Mouse (Mus musculus): ENCODE data around the gene H3f3a.

H3f3a gene

DNA sequence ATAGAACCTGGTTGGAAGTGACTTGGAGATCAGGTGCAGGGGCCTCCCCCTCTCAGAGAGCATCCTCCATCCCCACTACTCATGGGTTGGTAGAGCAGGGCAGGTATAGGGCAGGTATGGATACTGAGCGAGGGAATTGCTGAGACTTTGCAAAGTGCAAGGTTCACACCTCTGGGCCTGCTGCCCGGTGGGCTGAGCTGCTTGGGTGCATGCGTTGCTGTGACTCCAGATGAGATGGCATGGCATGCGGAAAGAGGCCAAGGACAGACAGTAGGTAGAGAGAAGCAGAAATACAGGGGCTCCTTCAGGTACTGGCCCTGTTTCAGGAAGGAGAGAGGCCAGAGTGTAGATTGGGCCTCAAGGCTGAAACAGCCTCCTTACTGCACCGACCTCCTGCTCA, 32.5 kb downstream of the H3f3a start:
- peak; percentile 77 for DNase-seq

DNA sequence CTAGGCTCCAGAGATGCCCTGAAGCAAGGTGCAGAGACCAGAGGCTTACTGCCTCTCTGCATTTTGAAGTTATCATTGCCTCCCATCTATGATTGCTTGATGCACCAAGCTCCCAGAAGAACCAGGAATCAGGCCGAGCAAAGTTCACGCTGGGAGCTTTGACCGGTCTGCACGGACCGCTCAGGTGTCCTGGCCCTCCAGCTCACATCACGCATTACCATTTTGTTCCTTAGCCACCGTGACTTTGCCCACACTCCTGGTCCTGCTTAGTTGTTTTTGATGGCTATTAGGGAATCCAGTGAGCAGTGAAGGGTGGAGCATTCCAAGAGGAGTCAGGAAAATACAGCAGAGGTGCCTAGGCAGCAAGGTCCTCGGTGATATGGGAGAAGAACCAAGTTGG, 33.5 kb downstream of the H3f3a start:
- DNase-seq = peak; percentile 53

DNA sequence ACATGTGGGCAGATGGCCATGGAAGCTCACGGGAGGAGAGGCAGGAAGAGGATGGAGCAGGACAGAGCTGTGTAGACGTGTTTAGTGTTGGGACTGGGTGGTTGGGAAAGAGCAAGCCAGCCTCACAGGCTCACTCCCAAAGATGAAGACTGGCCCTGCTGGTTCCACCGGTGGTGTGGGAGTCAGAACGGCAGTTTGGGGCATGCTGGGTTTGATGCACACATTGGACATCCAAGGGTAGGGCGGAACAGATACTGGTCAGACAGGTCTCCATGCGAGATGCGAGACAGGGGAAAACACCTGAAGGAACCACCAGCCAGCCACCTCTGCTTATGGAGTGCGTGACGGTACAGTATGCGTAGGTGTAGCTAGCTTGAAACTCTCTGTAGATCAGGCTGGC, 34.8 kb downstream of the H3f3a start:
- no peak for DNase-seq

DNA sequence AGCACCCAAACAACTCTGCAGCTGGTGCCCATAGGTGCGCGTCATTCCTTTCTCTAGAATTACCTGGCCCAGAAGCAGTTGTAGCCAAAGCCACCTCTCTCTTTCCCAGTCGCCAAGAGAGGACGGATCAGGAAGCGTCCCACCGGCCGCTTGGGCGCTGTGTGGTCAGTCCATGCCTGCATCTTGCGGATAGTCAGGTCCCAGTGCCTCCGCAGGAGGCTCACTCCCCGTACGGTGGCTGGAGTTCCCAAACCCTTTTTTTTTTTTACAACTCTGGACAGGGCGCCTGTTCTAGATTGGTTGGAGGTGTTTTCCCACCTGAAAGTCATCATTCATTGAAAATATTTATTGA, 35.4 kb downstream of the H3f3a start:
- no peak for DNase-seq

DNA sequence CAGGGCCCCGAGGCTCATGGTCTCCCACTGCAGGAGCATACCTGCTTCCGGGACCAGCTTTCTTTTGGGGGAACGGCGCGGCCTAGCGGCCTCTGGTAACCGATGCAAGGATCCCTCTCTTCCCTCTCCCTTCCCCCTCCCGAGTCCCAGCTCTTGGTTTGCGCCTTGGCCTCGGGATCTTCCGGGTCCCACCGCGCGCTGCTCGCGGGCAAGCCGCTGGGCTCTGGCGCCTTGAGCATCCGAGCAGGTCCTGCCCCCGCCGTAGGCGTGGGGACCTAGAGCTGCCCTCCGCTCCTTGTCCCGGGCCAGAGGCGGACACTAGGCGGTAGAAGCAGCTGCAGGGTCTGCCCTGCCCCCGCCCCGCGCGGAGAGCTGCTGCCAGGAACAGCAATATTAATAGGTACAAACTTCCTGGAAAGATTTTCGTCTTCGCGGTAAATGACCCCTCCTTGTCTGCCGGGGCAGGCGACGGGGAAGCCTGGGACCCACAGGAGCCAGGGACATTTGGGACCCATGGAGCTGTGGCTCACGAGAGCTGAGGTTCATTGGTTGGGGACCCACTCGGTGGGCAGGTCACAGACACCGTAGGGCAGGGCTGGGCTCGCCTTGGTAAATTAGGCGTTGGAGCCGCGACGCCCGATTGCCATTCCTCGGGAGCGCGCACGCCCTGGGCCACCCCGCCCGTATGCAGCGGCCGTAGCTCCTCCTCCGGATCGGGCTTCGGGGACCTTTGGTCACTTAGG, 35.9 kb downstream of the H3f3a start:
- DNase-seq = peak; percentile 92

DNA sequence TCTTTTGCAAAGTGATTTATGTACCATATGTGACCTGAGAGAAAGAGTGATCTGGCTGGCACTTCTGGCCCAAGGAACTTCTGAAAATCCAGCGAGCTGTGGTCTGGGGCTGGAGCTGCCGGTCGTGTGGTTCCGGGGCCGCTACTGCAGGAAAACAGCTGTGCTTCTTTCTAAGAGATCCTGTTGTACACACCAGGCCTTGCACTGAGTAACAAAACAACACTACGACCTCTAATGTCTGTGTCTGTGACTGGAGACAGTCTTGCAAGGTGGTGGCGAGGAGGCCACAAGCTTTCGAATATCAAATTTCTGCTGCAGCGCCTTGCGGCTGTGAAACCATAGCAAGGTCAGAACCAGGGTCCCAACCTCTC, 36.5 kb downstream of the H3f3a start:
- no peak for DNase-seq

DNA sequence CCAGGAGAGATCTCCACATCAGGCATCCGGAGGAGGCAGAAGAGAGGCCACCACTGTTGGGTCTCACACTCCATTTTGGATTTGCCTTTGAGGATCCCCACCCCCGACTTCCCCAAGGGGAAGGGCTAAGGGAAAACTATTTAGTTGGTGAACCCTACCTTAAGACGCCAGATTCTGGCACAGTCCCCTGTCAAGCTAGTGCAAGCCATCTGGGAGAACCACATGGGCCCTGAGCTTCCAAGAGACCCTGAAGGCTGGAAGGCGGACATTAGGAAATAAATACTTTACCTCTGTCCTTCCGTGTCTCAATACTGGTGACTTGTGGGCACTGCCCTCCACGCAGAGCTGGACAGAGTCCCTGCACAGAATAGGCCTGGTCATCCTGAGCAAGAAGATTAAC, 37.2 kb downstream of the H3f3a start:
- no peak for DNase-seq

DNA sequence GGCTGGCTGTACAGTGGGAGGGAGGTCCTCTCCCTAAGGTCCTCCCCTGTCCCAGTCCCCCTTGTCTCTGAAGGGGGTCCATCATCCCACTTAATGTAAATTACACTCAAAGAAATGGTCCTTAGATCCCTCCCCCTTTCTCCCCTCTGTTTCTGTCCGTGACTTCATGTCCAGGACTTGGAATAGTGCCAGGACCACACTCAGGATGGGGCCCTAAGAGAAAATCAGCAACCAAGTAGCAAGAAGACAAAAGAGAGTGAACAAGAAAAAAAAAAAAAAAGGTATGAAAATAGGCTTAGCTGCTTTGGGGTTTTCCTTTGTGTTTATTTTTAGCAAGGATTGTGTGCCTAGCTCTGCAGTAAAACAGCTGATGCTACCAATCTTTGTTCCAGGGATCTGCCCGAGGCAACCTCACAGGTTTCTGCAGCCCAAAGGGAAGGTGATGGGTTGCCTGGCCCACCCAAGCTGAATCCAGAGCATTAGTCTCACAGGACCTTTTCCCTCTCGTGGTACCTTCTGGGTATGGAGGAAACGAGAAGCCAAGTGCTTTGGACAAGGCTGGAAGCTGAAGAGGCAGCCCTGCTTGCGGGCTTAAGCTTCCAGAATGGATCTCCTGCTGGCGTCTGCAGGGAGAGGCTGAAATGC, 37.8 kb downstream of the H3f3a start:
- DNase-seq = no peak

DNA sequence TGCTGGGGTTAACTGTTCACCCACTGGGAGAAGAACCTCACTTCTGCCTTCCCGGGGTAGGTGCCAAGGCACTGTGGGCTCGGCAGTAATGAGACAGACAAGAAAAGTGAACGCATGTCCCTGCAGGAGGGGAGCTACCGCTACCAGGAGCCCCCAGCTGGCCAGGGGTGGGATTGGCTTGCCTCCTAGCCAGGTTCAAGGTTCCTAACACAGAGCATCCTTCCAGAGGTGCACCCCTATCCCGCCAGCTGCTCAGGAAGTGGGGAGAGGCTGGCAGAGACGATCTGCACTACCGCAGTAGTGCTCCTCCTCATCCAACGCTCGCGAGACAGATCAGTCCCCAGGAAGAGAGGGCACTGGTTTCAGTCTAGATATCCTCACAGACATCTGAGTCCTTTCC, 38.4 kb downstream of the H3f3a start:
- no peak for DNase-seq

DNA sequence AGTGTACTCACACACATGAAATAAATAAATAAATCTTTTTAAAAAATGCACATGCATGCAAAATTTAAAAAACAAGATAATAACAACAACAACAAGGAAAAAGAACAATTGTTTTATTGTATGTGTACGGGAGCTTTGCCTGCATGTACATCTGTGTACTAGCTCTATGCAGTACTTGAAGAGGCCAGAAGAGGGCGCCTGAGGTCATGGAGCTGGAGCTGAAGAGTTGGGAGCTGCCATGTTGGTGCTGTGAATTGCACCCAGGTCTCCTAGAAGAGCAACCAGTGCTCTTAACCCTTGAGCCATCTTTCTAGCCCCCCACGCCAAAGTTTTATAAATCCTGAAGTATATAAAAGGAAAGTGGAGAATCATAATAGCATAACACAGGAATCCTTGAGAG, 39.1 kb downstream of the H3f3a start:
- no peak for DNase-seq

DNA sequence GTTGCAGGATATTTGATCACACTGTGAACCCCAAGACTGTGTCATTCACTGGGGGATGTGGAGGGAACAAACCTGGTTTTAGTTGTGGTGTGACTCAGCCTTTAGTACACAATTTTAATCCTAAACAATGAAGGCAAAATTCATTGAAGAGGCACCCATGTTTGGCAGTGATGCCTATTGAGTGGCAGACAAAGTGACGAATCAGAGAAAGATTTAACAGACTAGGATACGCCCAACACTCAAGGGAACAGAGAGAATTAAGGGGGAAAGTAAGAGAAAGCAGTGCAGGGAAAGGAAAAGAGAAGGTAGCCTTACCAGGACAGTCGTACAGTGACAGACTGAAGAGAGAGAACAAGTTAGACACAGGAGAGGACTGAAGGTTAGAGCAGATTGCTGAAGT, 41.5 kb downstream of the H3f3a start:
- no peak for DNase-seq

DNA sequence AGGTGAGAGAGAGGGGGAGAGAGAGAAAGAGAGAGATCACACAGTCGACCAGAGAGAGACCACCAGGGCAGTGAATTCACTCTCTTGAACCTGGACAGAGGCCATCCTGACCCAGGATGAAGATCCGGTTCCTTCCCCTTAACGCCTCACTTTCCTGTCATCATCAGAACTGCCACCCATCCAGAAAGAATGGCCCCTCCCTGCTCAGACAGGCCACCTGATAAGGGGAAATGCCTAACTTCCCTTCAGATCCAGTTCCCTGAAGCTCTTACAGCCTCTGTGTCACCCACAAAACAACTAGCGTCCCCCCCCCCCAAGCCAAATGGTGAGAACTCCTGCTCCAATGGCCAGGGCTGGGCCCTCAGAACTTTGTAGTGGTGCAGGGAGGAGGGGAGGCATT, 42.0 kb downstream of the H3f3a start:
- DNase-seq = no peak

DNA sequence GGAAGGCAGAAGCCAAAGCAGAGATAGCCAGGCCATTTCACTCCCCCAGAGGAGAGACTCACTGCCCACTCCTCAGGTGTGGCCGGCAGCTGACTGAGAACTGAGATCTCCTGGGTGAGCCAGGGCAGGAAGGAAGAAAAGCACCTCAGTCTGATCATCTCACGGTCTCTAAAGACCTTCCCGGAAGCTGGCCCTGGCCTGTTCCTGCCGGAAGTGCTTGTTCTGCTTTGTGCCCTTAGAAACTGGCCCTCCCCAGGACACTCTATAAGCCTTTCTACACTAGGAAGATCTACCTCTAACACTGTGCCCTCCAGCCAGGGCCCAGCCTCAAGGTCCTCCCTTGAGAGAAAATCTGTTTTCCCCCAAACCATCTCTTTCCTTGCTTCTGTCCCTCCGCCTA, 42.4 kb downstream of the H3f3a start:
- no peak for DNase-seq

DNA sequence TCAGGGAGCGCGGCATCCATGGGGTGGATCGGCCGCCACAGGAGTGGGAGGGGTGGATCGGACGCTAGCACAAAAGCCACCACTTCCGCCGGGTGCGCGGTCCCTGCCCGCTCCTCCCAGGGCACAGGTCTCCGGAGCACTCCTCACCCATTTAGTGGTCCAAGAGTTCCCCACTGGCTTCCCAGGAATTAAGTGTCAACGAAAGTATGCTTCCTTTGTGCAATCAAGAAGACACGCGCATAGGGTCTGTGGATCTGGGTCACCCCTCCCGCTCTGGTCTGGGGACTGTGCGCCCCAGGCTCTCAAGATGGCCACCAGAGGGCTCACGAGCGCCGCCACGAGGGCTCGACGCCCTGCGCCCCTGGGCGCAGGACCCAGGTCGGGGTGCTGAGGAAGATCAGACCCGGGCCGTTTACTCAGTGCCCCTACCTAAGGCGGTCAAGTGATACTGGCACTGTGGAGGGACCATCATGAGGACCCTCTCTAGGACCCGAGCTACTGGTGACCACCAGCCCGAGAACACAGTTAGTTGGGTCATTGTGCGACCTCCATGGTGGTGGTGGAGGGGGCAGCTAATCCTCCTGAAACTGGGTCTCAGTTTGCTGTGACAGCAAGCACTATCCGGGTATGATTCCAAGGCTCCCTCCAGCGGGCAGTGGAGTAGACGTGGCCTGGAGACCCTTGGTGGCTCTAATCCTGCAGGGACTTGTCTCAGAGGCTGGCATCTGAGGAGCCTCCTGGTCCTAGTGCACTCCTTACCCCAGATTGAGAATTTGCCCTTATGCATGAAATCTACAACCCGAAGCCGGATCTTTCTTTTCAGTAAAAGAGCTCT, 45.2 kb downstream of the H3f3a start:
- peak; percentile 78 for DNase-seq

DNA sequence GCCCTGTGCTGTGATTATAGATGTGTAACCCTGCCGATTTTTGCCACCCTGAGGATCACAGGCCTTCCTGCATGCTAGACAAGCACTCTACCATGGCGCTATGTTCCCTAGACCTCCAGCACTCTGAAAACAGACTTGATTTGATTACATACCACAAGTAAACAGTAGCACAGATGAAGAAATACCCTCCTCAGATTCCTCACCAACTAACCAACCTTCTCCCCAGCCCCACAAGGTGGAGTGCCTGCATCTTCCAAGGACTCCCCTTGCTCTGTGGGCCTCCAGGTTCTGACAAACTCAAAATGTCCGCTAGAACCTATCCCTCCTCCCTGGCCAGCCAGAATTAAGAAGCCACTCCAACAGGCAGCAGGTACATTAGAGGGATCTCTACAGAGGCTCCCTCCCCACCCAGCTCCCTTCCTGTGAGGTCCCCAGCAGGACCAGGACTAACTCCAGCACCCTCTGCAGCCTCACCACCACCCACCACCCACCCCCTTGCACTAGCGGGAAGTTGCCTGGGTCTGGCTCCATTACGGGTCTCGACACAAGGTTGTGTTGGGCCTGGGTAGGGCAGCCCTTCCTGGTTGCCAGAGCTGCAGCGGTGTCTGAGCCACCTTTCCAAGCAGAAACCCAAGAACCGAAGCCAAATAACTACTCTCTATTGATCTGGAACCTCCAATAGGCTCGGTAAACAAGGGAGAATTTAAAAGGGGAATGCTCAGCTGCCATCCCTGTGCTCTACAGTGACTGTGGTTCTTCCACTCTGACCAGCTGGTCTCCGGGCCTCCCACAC, 46.0 kb downstream of the H3f3a start:
- DNase-seq = no peak

DNA sequence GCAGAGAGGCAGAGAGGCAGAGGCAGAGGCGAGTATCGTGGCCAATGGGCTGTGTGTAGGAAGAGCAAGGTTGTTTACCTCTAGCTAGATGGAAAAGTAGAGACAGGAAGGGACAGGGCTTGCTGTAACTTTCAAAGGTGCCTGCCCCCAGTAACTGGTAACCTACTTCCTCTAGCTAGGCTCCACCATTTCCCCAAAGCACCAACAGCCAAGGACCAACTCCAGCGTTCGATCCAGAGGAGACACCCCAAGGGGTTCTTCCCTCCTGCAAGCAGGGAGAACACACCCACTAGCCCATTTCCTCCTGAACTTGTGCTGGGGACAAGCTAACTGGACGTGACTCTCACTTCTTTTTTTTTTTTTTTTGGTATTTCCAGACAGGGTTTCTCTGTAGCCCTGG, 47.2 kb downstream of the H3f3a start:
- no peak for DNase-seq

DNA sequence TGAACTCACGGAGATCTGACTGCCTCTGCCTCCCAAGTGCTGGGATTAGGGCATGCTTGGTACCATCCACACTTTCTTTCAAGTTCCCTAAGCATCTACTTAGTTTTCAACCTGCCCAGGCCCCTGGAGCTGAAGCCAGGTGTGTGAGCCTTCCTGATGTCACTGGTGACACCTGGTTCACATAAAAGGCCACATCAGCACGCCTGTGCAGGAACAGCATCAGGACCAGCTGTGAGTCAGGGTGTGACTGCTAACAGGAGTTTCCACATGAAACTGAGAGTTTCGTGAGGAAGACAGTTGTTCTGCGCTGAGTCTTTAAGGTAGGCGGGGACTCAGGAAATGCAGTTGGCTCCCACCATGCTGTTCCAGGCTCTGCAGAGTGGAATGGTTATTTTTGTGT, 48.4 kb downstream of the H3f3a start:
- DNase-seq = no peak

DNA sequence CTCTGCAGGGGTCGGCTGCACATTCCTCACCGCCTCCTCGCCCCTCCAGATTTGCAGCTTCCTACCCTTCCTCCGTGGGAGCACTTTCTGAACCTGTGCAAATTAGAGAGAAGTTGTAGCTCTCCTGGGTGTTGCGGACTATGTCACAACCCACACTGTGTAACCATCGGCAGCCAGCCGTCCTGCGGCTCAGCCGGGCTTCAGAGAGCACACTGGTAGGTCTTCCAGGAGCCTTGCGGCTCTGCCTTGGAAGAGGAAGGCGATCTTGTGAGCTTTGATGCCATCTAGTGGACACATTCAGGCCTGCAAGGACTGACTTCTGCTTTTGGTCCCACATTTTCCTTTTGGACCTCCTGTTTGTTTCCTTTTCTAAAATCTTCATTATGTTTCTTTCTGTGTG, 49.9 kb downstream of the H3f3a start:
- DNase-seq = peak; percentile 93

DNA sequence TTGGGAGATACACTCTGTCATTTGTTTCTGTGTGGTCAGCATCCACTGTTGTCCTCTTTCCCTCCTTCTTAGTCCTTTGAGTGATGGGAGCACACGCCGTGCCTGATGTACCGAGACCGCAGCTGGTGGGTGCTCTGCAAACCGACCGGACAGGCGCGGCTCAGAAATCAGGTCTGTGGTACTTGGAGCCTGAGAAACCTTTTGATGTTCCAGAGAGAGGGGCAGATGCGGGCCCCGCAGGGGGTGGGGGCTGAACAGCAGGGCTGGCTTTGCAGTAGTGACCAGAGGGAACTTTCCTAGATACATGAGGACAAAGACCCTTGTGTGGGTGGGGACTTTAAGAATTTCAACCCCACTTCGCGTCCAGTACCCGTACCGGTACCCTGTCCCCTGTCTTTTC, 50.4 kb downstream of the H3f3a start:
- DNase-seq = no peak

DNA sequence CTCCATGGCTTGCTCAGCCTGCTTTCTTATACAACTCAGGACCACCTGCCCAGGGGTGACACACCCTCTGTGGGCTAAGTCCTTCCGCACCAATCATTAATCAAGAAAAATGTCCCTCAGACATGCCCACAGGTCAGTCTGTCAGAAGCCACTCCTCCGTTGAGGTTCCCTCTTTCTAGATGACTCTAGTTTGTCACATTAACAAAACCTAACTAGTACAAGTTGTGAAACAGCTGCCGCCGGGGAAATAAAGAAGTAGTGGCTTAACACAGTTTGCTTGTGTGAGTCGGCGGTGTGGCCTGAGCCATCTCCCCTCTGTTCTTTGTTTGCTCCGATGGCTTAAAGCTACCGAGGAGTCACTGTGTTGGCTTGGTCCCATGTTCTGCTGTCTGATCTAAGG, 51.1 kb downstream of the H3f3a start:
- no peak for DNase-seq

DNA sequence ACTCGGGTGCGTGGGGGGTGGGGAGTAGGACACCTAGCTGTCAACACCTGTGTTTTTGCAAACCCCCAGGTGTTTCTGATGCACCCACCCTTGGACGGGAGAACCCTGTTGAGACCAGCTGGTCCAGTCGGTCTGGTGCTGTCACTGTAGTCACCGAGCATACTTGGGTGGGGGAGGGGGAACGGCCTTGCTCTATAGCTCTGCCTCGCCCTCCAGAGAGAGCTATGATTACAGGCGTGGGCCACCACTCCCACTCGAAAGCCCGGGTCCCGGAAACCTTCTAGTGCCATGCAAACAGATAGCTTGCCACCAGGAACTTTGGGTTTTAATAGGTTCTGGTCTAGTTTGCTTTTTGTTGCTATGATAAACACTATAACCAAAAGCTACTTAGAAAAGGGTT, 51.6 kb downstream of the H3f3a start:
- no peak for DNase-seq

DNA sequence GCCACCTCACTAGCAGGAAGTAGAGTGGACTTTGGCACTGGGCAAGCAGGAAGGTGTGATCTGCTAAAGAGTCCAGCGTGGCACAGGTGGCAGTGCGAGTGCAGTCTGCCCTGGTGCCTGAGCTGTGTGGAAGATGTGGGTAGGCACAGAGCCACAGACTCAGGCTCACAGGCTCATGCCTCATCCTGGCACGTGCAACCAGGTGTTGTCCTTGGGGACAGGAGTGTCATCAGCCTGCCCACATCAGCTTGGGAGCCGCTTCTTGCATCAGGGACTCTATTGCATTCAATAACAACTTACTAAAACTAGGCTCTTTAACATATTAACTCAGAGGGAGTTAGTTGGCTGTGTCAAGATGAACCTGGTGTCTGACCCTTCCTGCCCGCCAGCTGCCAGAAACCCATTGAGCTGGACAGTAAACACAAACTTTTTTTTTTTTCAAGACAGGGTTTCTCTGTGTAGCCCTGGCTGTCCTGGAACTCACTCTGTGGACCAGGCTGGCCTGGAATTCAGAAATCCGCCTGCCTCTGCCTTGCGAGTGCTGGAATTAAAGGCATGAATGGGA, 55.7 kb downstream of the H3f3a start:
- peak; percentile 75 for DNase-seq
